Mouse (Mus musculus) myocyte (in vitro differentiated cells): ENCODE measurements around the gene Lzts2. TPM values are rescaled to one million over a fixed set of nuclear protein-coding genes. Genes with fewer than 3 reads are reported as not detected.

Source experiments
- H3K27me3 ChIP-seq: one replicate; pipeline ENCODE4 v1.6.1; 2011; ENCODE audit not compliant: control insufficient read depth, insufficient read depth, insufficient read length
- H3K36me3 ChIP-seq: one replicate; pipeline ENCODE4 v1.6.1; 2011; ENCODE audit not compliant: control insufficient read depth, insufficient read depth
- H3K4me2 ChIP-seq: one replicate; pipeline ENCODE4 v1.6.1; 2011; ENCODE audit warnings: low read depth, control low read depth
- H3K4me3 ChIP-seq: one replicate; pipeline ENCODE4 v1.5.1; 2011; ENCODE audit warnings: mild to moderate bottlenecking, control low read depth, moderate library complexity
- H3K79me2 ChIP-seq: one replicate; pipeline ENCODE4 v1.6.1; 2011; ENCODE audit not compliant: control insufficient read depth, insufficient read depth
- H3ac ChIP-seq: one replicate; pipeline ENCODE4 v1.6.1; 2011; ENCODE audit not compliant: control insufficient read depth, insufficient read length
- CEBPB ChIP-seq: IDR thresholded peaks from 2 replicates; pipeline ENCODE4 v1.6.1; 2011; ENCODE audit warnings: mild to moderate bottlenecking, moderate library complexity; ENCODE audit not compliant: poor library complexity, insufficient read depth, severe bottlenecking
- E2F4 ChIP-seq: IDR thresholded peaks from one replicate; pipeline ENCODE4 v1.6.1; 2011; ENCODE audit warnings: mild to moderate bottlenecking, control low read depth, moderate library complexity; ENCODE audit not compliant: insufficient read depth
- MAX ChIP-seq: IDR thresholded peaks from one replicate; pipeline ENCODE4 v1.6.1; 2011; ENCODE audit warnings: low read depth, mild to moderate bottlenecking, control low read depth
- MYOD1 ChIP-seq, 3 experiments: IDR thresholded peaks; one replicate each; pipeline ENCODE4 v1.6.1; 2011; ENCODE audit warnings: control low read depth in 2 of 3, low read depth in 2 of 3, mild to moderate bottlenecking in 2 of 3, moderate library complexity in 1 of 3; ENCODE audit not compliant: insufficient read length in 2 of 3, control insufficient read depth in 1 of 3
- MYOG ChIP-seq, 3 experiments: IDR thresholded peaks; one replicate each; pipeline ENCODE4 v1.6.1; 2011; ENCODE audit warnings: control low read depth in 2 of 3, low read depth in 2 of 3, mild to moderate bottlenecking in 2 of 3; ENCODE audit not compliant: insufficient read length in 2 of 3, control insufficient read depth in 1 of 3, insufficient read depth in 1 of 3
- POLR2A ChIP-seq: IDR thresholded peaks from one replicate; pipeline ENCODE4 v1.6.1; 2011; ENCODE audit warnings: low read depth, mild to moderate bottlenecking, control low read depth, moderate library complexity; ENCODE audit not compliant: insufficient read length
- POLR2AphosphoS2 ChIP-seq: IDR thresholded peaks from one replicate; pipeline ENCODE4 v1.6.1; 2011; ENCODE audit warnings: low read depth, control low read depth; ENCODE audit not compliant: insufficient read length
- REST ChIP-seq: IDR thresholded peaks from one replicate; pipeline ENCODE4 v1.6.1; 2011; ENCODE audit warnings: mild to moderate bottlenecking, control low read depth, moderate library complexity; ENCODE audit not compliant: insufficient read depth, insufficient read length
- SRF ChIP-seq: IDR thresholded peaks from one replicate; pipeline ENCODE4 v1.6.1; 2011; ENCODE audit warnings: low read depth; ENCODE audit not compliant: control insufficient read depth, insufficient read length
- TCF12 ChIP-seq: IDR thresholded peaks from one replicate; pipeline ENCODE4 v1.6.1; 2011; ENCODE audit warnings: mild to moderate bottlenecking, control low read depth; ENCODE audit not compliant: poor library complexity, insufficient read depth, severe bottlenecking
- TCF3 ChIP-seq: IDR thresholded peaks from one replicate; pipeline ENCODE4 v1.6.1; 2011; ENCODE audit warnings: low read depth, control low read depth; ENCODE audit not compliant: insufficient read length
- USF1 ChIP-seq: IDR thresholded peaks from one replicate; pipeline ENCODE4 v1.6.1; 2011; ENCODE audit warnings: low read depth, mild to moderate bottlenecking, control low read depth, moderate library complexity
- polyA plus RNA-seq: library from polyadenylated mRNA; unstranded; fragments of >200 nt; fragmentation: generic; extraction: Trizol; gene quantifications from one replicate; pipeline ENCODE4 v1.2.1, GENCODE M21; 2012; ENCODE audit warnings: missing spikeins

The Lzts2 gene
- polyA plus RNA-seq, 1 experiment, result 66.1 TPM

GRCm38 (mm10) chr19:44980787-44981186 is 33.4 kb upstream of the Lzts2 start:
- H3K36me3 ChIP-seq, result peaks cover 43% of the 10 kb centered on the region
- no peak for TF ChIP-seq TCF12
- peak; percentile 26 for TF ChIP-seq POLR2AphosphoS2
- H3K27me3 ChIP-seq, result no peaks in the 10 kb centered on the region

GRCm38 (mm10) chr19:44982477-44983115 is 31.6 kb upstream of the Lzts2 start:
- Histone ChIP-seq H3K36me3 (peaks cover 29% of the 10 kb centered on the region), H3K79me2 (no peaks in the 10 kb centered on the region), H3ac (no peak overlapping the region), H3K27me3 (no peaks in the 10 kb centered on the region), H3K4me3 (no peak overlapping the region), H3K4me2 (no peak overlapping the region)
- TF ChIP-seq MYOD1 (IDR thresholded peaks at IDR 0.05; ENCODE audit: control insufficient read depth in 1 of 3, insufficient read length in 2 of 3, low read depth in 2 of 3) (no peak), TCF12 (no peak), E2F4 (no peak), SRF (no peak), POLR2A (no peak), REST (no peak), USF1 (no peak), POLR2AphosphoS2 (no peak), CEBPB (no peak), MYOG (IDR thresholded peaks at IDR 0.05; ENCODE audit: control insufficient read depth in 1 of 3, insufficient read depth in 1 of 3, insufficient read length in 2 of 3, low read depth in 2 of 3) (no peak)

More at GRCm38 (mm10) chr19:44980787-44981186, 33.4 kb upstream of the Lzts2 start:
- Histone ChIP-seq H3K79me2 (no peaks in the 10 kb centered on the region), H3K4me3 (no peak overlapping the region), H3K4me2 (no peak overlapping the region), H3ac (no peak overlapping the region)

- Histone ChIP-seq H3K79me2 (no peaks in the 10 kb centered on the region), H3K36me3 (peaks cover 25% of the 10 kb centered on the region), H3K4me2 (no peak overlapping the region), H3K27me3 (no peaks in the 10 kb centered on the region), H3K4me3 (no peak overlapping the region), H3ac (no peak overlapping the region)
- TF ChIP-seq TCF3, result no peak
- no peak for TF ChIP-seq MYOG (IDR thresholded peaks at IDR 0.05; ENCODE audit: control insufficient read depth in 1 of 3, insufficient read depth in 1 of 3, insufficient read length in 2 of 3, low read depth in 2 of 3)
- no peak for TF ChIP-seq E2F4
- TF ChIP-seq SRF, result no peak
- no peak for TF ChIP-seq USF1
- TF ChIP-seq POLR2A, result no peak
- TF ChIP-seq POLR2AphosphoS2, result no peak
- TF ChIP-seq MAX, result no peak
Observed at GRCm38 (mm10) chr19:44983366-44983765, 30.8 kb upstream of the Lzts2 start.

- Histone ChIP-seq H3ac (no peak overlapping the region), H3K4me3 (no peak overlapping the region), H3K79me2 (no peaks in the 10 kb centered on the region), H3K36me3 (peaks cover 19% of the 10 kb centered on the region), H3K27me3 (peaks cover 3% of the 10 kb centered on the region), H3K4me2 (no peak overlapping the region)
- TF ChIP-seq CEBPB (no peak), TCF3 (no peak), POLR2AphosphoS2 (no peak), MYOG (IDR thresholded peaks at IDR 0.05; ENCODE audit: control insufficient read depth in 1 of 3, insufficient read depth in 1 of 3, insufficient read length in 2 of 3, low read depth in 2 of 3) (no peak), REST (no peak), E2F4 (no peak), USF1 (no peak), TCF12 (no peak), SRF (no peak), MAX (no peak), MYOD1 (IDR thresholded peaks at IDR 0.05; ENCODE audit: control insufficient read depth in 1 of 3, insufficient read length in 2 of 3, low read depth in 2 of 3) (no peak), POLR2A (no peak)
Observed at GRCm38 (mm10) chr19:44984420-44984819, 29.8 kb upstream of the Lzts2 start.

GRCm38 (mm10) chr19:44985159-44985988 is 28.8 kb upstream of the Lzts2 start:
- Histone ChIP-seq H3K79me2 (no peaks in the 10 kb centered on the region), H3ac (no peak overlapping the region), H3K36me3 (peaks cover 11% of the 10 kb centered on the region), H3K27me3 (peaks cover 5% of the 10 kb centered on the region), H3K4me3 (no peak overlapping the region), H3K4me2 (no peak overlapping the region)
- TF ChIP-seq POLR2AphosphoS2, result peak; percentile 38
- TF ChIP-seq E2F4, result no peak
